Mouse (Mus musculus): Measurements from ENCODE around the gene Cdkal1.

DNA sequence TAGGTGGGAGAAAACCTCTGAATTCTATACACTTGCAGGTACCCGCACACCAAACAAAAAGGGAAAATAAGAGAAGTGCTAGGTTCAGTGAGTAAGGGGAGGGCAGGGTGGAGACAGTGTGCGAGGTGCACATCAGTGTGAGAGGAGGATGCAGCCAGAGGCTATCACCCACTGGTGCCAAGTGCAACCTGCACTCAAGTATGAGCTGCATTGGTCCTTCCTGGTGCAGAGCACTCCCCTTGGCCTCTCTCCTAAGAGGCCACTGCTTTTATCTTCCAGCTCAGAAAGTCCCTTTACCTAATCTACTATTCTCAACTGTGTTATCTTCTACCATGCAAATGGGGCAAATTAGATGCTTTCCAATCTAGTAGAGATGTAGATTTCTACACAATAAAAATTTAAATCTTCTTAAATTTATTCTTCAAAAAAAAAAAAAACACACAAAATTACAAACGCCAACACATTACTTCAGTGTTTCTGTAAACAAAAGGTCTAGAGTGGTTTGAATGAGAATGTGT is 238.8 kb downstream of the Cdkal1 start:
- no peak for TF ChIP-seq POLR2A (IDR thresholded peaks at IDR 0.05; ENCODE audit: low read depth, low read length)
- TF ChIP-seq CTCF (IDR thresholded peaks at IDR 0.05; ENCODE audit: extremely low read depth, insufficient read depth, insufficient read length, insufficient replicate concordance): no peak
